Mouse (Mus musculus): ENCODE measurements around the gene Fgfr2. TPM values are rescaled to one million over a fixed set of nuclear protein-coding genes. Genes with fewer than 3 reads are reported as not detected.

The Fgfr2 gene
- total RNA-seq, 2 experiments from 2014 or later = 1.5 to 1.7 TPM

- no peak for DNase-seq
- intact Hi-C loops (cut with DNase I) = no loop called here
Observed at GRCm38 (mm10) chr7:132110308-132110707, 1012.8 kb downstream of the Fgfr2 start.

- intact Hi-C loops (cut with DNase I) = no loop called here
- no peak for DNase-seq
Observed at GRCm38 (mm10) chr7:132106891-132107290, 1016.3 kb downstream of the Fgfr2 start.

GRCm38 (mm10) chr7:132105326-132105725 lies 1017.8 kb downstream of the Fgfr2 start:
- no peak for DNase-seq
- intact Hi-C loops (cut with DNase I) = no loop called here

GRCm38 (mm10) chr7:132098441-132098840 lies 1024.7 kb downstream of the Fgfr2 start:
- intact Hi-C loops (cut with DNase I) = no loop called here
- DNase-seq = no peak

GRCm38 (mm10) chr7:132094666-132095065 lies 1028.5 kb downstream of the Fgfr2 start:
- intact Hi-C loops (cut with DNase I) = no loop called here
- DNase-seq = no peak

GRCm38 (mm10) chr7:132091551-132091950 lies 1031.6 kb downstream of the Fgfr2 start:
- intact Hi-C loops (cut with DNase I) = no loop called here
- DNase-seq = no peak

GRCm38 (mm10) chr7:132088606-132089005 lies 1034.5 kb downstream of the Fgfr2 start:
- intact Hi-C loops (cut with DNase I) = no loop called here

GRCm38 (mm10) chr7:132088181-132088580 lies 1035.0 kb downstream of the Fgfr2 start:
- intact Hi-C loops (cut with DNase I) = no loop called here
- no peak for DNase-seq

More at GRCm38 (mm10) chr7:132088606-132089005, 1034.5 kb downstream of the Fgfr2 start:
- no peak for DNase-seq

DNA sequence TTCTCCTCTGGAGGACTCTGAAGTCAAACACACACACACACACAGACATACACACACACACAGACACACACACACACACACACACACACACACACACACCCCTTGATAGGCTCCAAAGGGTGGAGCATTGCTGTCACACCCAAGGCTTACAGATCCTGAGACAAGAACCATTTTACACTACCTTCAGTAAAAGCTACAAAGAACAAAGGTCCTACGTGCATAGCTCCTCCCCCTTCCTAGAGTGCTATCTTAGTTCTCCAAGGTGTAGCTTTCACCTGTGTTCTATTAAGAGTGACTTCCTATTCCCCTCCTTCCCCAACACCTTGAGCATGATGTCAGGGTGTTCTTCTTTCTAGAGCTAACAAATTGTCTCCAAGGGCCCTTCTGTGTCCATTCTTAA lies 1047.3 kb downstream of the Fgfr2 start:
- intact Hi-C loops (cut with DNase I) = no loop called here
- DNase-seq = no peak

GRCm38 (mm10) chr7:132074503-132074902 lies 1048.6 kb downstream of the Fgfr2 start:
- DNase-seq = no peak
- intact Hi-C loops (cut with DNase I) = no loop called here

DNA sequence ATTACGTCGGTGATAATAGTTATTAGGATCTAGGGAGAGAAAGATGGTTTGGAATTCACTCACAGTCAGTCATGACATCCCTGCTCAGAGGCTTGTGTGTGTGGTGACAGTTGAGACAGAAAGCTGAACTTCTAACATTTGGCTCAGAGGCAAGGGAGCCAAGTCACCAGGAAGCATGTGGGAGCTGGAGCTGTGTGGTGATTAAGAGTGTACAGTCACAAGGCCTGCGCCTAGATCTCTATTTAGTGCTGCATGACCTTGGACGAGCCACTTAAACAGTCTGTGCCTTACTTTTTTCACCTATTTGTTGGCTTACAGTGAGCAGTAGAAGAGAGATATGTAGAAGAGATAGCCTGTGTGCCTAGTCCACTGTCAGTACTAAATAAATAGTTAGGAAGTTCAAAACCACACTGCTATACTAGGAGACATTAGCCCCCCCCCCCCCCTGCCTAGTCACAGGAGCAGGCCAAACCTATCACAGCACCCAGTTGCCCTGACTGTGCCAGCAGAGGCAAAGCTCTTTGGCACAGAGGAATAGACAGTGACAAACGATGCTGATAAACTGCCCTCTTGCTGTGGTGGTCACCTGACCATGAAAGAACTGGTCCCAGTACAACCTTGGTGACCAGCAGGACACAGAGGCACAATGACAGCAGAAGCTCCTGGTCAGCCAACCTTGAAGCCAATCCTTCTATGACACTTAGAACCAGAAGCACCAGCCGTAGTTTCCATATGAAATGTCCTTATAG lies 1052.1 kb downstream of the Fgfr2 start:
- no peak for DNase-seq
- intact Hi-C loops (cut with DNase I) = no loop called here

DNA sequence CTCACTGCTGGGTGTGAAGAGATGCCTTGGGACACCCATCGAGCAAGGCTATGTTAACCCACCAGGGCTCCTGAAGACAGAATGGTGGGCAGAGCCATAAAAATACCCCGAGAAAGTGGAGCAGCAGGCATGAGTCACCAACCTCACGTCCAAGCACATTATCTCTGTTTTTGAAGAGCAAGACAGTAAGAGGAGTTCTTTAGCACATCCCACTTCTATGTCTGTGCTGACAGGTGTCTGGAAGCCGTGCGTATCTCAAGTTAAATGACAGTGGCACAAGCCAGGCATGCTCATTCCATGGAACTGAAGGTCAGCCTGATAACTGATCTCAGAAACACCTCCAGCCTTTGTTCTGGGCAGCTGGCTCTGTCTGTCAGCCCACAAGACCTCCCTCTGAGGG lies 1055.2 kb downstream of the Fgfr2 start:
- no peak for DNase-seq
- intact Hi-C loops (cut with DNase I) = no loop called here

- intact Hi-C loops (cut with DNase I) = no loop called here
- no peak for DNase-seq
Observed at GRCm38 (mm10) chr7:132067511-132067910, 1055.6 kb downstream of the Fgfr2 start.

DNA sequence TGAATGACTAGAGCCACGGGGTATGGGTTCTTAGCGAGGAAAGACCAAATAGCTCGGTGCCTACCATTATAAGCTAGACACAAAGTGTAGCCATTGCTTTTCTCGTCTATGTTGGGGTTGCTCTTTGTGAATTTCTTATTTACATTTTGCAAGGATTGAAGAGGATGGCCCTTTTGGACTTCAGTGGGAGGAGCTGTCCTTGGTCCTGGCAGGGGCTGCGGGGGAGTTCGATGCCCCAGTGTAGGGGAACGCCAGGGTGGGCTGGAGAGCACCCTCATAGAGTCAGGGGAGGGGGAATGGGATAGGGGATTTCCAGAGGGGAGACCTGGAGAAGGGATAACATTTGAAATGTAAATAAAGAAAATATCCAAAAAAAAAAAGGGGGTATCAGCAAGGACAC lies 1063.0 kb downstream of the Fgfr2 start:
- DNase-seq = no peak
- intact Hi-C loops (cut with DNase I) = no loop called here

GRCm38 (mm10) chr7:132056565-132056964 lies 1066.6 kb downstream of the Fgfr2 start:
- intact Hi-C loops (cut with DNase I) = no loop called here
- DNase-seq = no peak

DNA sequence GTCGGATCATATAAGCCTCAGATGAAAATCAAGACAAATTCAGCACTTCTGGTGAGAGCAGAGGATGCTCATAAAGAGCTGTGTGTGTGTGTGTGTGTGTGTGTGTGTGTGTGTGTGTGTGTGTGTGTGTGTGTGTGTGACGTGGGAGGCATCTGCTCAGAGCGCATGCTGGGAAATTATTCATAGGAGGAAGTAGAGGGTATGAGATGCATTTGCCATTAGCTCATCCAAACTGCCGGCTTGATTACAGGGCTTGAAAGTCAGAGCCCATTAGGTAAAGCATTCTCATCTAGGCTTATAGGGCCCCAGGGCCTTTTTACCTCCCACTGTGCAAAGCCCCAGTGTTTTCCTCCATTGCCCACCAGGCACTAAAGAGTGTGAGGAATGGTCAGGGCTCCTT lies 1076.5 kb downstream of the Fgfr2 start:
- no peak for DNase-seq
- intact Hi-C loops (cut with DNase I) = no loop called here

- no peak for DNase-seq
- intact Hi-C loops (cut with DNase I) = no loop called here
Observed at GRCm38 (mm10) chr7:132031940-132032531, 1091.1 kb downstream of the Fgfr2 start.

DNA sequence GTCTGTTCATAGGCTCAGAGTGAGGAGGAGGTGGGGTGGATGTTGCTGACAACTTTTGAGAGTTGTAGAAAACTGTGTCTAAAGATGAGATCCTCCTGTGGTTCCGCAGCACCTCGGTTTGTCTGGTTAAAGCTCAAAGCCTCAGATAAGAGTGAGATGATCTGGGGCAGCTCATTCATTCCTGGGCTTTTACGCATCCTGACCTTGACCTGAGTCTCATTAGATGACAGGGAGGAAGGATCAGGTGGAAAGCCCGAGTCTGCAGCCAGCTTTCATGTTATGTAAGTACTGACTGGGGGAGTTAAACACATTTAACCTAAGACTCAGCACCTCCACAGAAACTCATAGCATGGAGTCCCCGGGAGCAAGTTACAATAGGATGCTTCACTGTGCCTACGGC lies 1096.5 kb downstream of the Fgfr2 start:
- intact Hi-C loops (cut with DNase I) = no loop called here
- DNase-seq = no peak

DNA sequence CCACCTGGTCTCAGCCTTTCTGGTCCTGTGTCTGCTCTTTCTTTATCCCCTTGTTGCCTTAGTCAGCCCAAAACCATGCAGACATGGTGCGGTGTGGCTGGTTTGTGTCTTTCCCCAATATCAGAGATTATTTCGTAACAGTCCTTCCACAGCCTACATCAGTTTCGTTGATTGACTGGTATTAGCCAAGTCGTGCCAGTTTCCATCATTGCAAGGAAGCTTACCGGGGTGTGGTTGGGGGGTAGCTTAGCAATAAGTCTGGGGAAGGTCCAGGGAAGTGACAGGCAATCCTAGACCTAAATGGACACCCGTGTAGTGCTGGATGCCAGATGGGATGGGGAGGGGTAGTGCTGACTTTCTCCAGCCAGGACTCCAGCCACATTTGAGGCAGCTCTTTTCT lies 1097.6 kb downstream of the Fgfr2 start:
- intact Hi-C loops (cut with DNase I) = no loop called here

DNA sequence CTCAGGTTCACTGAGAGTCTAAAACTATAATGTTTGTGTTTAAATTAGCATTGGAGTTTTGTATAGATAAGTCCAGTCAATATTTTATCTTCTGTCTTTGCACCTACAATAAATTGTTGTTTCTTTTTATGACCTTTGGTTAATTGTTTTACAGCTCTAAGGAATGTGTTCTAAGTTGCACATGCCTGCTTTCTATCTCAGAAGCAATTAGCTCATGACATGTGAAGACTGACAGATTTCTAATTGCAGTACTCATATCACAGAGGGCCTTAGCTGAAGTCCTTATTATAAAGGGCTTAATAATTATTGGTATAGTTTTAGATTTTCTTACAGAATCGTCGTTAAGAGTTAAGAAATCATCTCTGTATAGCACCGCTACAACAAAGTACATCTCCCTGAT lies 1107.2 kb downstream of the Fgfr2 start:
- DNase-seq = no peak
- intact Hi-C loops (cut with DNase I) = no loop called here

More for the DNA sequence above, 1097.6 kb downstream of the Fgfr2 start:
- DNase-seq = no peak

- intact Hi-C loops (cut with DNase I) = no loop called here
- DNase-seq = no peak
Observed at GRCm38 (mm10) chr7:132015193-132015592, 1108.0 kb downstream of the Fgfr2 start.

DNA sequence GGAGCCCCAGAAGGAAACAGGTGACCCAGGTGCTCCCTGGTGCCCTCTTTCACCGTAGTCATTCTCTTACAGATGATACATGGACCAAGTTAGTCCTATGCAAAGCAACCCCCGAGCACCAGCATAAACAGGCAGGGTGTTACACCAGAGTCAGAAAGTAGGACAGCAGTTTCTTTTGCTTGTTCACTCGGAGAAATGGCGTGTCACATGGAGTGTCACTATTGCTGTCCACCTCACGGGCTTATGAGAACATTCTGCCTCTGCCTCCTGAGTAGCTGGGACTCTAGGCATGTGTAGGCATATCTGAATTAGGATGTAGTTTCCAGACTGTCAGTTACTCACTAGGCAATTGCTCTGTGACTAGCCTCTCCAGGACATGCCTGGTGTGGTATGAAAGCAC lies 1109.2 kb downstream of the Fgfr2 start:
- no peak for DNase-seq
- intact Hi-C loops (cut with DNase I) = no loop called here
